Mouse (Mus musculus): Measurements from ENCODE around the gene Fbxo47.

Fbxo47 gene

GRCm38 (mm10) chr11:97830501-97830900, 53.5 kb downstream of the Fbxo47 start:
- no peak for DNase-seq (ENCODE audit: low read depth, low spot score)

DNA sequence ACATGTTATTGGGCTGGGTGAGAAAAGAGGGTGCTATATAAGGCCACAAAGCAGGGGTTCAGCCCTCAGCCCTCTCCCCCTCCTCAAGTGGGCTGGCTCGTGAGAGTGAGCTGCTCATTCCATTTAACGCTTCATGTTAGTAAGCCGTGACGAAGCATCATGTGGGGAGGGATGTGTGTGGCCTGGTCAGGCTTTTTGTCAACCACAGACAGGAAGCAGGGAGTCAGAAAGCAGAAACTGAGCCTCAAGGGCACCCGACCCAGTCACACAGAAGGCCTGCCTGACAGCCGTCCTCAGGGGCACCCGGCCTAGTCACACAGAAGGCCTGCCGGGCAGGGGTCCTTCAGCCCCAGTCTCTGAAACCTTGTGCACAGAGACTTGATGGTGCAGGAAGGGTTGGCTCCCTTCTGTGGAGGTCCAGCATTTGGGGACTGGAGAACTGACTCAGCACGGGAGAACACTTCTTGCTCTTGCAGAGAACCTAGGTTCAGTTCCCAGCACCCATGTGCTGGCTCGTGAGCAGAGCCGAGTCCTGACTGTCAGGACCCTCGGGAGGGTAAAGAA, 54.0 kb downstream of the Fbxo47 start:
- peak; percentile 53 for DNase-seq (ENCODE audit: low read depth, low spot score)

DNA sequence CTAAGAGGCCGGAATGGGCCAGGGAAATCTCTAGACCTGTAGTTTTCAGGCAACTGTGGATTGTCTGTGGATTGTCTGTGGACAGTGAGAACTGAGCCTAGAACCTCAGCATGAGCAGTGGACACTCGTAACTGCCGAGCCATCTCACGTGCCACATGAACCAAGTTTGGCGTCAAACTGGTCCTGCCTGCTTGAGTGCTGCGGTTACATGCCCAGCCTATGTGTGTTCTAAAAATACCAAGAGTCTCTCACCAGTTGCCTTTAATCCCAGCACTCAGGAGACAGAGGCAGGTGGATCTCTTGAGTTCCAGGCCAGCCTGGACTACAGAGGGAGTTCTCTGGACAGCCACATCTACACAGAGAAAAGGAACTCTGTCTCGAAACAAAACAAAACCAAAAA, 54.6 kb downstream of the Fbxo47 start:
- DNase-seq (ENCODE audit: low read depth, low spot score): no peak

- DNase-seq (ENCODE audit: low read depth, low spot score): no peak
Measured at GRCm38 (mm10) chr11:97827654-97828053, 56.3 kb downstream of the Fbxo47 start.

DNA sequence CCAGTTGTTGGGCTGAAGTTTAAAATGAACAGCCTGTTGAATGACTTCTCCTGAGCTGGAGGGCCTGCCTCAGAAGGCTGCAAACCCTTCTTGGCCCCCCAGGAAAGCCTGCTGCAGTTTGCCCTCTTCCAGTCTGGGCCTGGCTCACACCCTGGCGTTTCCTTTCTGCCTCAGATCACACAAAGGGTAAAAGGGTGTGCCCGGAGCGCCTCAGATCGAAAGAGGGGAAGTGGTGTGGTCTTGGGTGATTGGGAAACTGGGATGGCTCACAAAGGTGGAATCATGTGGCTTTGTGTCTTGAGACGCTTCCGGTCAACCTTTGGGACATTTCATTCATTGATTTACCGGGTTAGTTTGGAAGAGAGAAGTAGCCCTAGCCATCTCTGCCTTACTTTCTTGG, 57.5 kb downstream of the Fbxo47 start:
- no peak for DNase-seq (ENCODE audit: low read depth, low spot score)

DNA sequence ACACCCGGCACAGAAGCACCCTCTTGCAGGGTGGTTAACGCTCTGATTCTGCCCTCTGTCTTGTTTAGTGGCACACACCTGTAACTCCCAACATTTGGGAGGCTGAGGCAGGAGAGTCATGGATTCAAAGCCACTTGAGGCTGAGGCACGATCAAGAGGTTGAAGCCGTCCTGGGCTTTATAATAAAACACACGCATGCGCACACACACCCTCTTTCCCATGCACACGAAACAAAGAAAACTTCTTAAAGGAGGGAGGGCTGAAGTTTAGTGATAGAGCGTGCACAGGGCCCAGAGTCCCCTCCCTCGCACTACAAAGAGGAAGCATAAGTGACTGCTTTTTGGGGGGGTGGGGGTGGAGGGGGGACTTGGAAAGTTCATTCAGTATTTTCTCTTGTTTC, 58.0 kb downstream of the Fbxo47 start:
- peak; percentile 58 for DNase-seq (ENCODE audit: low read depth, low spot score)

DNA sequence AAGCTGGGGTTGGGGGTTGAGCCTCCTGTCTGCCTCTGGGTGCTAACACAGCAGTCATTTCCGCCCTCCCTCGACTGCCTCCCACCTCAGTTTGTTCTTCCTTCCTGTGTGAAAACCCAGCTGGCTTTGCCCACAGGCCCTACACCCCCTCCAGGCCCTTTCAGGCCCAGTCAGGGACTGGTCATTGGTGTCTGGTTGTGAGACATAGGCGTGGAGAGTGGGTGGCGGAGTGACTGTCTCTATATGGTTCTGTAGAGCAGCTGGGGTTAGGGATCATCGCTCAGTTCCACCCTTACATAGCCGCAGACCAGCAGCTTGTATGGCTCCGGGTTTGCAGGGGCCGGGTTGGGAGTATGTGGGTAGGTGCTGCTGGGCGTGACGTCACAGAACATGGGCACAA, 58.7 kb downstream of the Fbxo47 start:
- DNase-seq (ENCODE audit: low read depth, low spot score): peak; percentile 82

GRCm38 (mm10) chr11:97824895-97825294, 59.1 kb downstream of the Fbxo47 start:
- DNase-seq (ENCODE audit: low read depth, low spot score): no peak

- DNase-seq (ENCODE audit: low read depth, low spot score): no peak
Measured at GRCm38 (mm10) chr11:97824168-97824567, 59.8 kb downstream of the Fbxo47 start.

DNA sequence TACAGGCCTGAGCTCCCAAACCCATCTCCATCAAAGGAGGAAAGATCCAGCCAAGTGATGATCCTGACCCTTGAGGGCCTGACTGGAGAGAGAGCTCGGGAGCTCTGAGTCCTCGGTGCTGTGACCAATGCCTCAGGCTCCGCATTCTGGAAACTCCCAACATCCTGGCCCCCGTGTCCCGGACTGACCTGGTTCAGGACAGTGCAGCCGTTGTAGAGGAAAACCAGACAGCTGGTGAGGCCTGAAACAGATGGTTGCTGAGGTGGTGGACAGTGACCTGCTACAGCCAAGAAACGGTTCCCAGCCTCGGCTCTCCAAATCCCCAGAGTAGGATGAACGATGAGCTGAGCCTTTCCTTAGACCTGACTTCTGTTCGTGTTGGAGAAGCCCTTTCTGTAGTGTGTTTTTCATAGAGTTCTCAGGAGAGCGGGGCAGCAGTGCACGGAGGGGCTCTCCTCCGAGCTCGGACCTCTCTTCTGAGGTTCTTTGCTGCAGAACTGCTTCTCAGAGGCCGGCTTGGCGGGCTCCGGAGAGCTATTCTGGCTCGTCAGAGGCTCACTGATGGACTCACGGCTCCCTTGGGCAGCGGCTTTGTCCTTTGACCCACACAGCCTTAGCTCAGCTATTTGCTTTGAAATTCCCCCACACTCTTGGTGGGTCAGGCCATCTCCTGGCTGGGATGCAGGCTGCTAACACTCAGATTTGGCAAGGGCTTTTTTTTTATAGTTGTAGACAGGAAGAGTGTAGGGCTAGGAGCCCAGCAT, 60.9 kb downstream of the Fbxo47 start:
- DNase-seq (ENCODE audit: low read depth, low spot score): no peak

DNA sequence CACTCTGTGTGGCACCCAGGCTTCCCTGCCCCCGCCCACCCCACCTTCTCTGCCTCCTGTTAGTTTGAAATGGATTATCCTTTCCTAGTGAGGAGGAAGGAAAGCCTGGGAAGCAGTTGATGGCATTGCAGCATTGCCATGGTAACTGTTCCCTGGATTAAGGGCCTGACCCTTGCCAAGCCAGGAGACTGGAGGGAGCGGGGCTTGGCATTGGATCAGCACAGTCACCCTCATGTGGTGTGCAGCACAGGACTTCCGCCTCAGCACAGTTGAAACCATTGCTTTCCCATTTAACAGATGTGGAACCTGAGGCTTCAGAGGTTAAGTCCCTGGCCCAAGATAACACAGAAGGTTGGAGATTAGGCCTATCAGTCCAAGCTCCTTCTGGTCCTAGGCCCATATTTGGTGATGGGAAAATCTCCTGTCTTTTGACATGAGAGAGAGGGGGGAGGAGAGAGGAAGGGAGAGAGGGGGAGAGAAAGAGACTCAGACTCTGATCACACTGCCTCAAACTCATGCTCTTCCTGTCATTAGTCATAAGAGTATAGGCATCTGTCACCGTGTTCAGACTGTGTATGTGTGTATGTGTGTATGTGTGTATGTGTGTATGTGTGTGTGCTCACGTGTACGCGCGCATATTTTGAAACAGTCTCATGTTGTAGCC, 62.4 kb downstream of the Fbxo47 start:
- DNase-seq (ENCODE audit: low read depth, low spot score): peak; percentile 76

DNA sequence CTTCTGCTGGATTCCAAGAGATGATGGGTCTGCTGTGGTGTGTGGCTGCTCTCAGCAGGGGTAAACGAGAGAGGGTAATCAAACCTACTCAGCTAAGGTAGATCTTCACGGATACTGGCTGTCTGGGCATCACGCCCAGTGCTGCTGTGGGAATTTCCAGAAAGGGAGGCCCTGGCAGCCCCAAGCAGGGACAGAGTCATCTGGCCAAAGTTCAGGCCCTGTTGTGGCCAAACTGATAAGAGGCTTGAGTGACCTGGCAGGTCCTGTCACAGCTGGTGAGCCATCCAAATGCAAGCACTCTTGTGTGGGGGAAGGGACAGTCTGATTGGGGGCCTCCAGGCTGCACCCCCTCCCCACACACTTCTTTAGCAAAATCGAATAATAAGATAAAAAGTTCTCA, 63.1 kb downstream of the Fbxo47 start:
- peak; percentile 32 for DNase-seq (ENCODE audit: low read depth, low spot score)

GRCm38 (mm10) chr11:97819923-97820322, 64.0 kb downstream of the Fbxo47 start:
- no peak for DNase-seq (ENCODE audit: low read depth, low spot score)

- DNase-seq (ENCODE audit: low read depth, low spot score): no peak
Measured at GRCm38 (mm10) chr11:97819102-97819501, 64.9 kb downstream of the Fbxo47 start.

- no peak for DNase-seq (ENCODE audit: low read depth, low spot score)
Measured at GRCm38 (mm10) chr11:97818571-97818970, 65.4 kb downstream of the Fbxo47 start.

DNA sequence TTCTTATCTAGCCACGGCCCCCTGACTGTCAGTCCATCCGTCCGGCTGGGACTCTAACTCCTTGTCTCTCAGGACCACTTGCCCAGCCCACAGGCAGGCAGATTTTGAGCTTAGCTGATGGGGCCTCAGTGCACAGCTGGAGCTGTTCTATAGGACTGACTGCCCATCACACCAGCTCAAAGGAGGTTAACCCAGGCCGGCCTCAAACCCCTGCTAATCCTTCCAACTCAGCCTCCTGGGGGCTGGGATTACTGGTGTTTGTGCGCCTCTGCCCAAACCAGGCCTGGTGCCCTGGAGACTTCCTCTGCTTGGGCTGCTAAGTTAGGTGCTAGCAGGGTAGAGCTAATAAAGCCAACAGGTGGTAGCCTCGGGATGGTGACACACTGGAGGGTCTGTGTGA, 66.0 kb downstream of the Fbxo47 start:
- DNase-seq (ENCODE audit: low read depth, low spot score): no peak

DNA sequence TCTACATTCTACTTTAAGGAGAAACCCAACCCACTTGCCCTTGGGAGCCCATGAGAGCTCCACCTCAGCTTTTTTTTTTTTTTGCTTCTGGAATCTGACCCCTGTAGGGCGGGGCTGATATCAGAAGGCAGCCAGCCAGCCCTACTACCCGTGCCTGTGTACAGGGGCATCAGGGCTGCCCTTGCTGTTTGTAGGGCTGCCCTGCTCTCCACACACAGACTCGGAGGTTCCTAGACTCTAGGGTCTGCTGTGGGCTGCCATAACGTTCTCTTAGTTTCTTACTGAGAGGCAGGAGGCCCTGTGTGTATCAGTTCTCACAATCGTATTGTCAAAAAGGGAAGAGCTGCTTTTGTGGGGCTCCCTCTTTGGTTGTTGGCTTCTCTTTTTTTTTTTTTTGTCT, 66.6 kb downstream of the Fbxo47 start:
- DNase-seq (ENCODE audit: low read depth, low spot score): no peak

DNA sequence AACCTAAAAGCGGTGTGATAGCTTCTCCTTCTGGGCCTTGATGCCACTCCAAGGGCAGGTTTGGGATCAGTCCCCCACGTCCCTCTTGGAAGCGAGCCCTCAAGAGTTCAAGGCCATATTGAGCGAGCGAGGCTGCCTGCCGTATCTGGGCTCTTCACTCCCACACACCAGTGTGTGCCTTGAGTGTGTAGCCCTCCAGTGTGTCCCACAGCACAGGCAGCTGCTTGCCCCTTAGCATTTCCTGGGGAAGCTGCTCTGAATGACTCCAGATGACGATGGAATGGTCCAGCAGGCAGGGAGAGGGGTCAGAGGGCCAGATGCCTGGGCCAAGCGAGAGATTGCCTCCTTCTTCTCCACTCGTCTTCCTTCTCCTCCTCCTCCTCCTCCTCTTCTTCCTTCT, 67.0 kb downstream of the Fbxo47 start:
- DNase-seq (ENCODE audit: low read depth, low spot score): no peak

GRCm38 (mm10) chr11:97816176-97816575, 67.8 kb downstream of the Fbxo47 start:
- no peak for DNase-seq (ENCODE audit: low read depth, low spot score)

DNA sequence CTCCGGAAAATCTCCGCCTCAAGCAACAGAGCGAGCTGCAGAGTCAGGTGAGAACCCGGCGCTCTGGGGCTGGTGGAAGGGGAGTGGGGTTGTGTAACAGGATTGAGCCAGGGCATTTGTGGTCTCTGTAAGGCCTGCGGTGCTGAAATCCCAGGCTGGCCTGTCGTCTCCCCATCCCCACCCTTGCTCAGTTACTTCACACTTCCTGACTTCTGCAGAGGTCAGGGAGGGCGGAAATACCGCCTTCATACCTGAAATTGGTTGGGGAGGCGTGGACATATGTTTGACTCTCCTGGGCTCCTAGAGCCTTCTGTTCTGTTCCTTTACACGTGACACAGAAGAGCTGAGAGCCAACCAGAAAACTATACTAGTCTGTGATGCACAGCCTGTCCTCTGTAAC, 68.2 kb downstream of the Fbxo47 start:
- DNase-seq (ENCODE audit: low read depth, low spot score): no peak

- DNase-seq (ENCODE audit: low read depth, low spot score): no peak
Measured at GRCm38 (mm10) chr11:97813746-97814515, 70.0 kb downstream of the Fbxo47 start.

DNA sequence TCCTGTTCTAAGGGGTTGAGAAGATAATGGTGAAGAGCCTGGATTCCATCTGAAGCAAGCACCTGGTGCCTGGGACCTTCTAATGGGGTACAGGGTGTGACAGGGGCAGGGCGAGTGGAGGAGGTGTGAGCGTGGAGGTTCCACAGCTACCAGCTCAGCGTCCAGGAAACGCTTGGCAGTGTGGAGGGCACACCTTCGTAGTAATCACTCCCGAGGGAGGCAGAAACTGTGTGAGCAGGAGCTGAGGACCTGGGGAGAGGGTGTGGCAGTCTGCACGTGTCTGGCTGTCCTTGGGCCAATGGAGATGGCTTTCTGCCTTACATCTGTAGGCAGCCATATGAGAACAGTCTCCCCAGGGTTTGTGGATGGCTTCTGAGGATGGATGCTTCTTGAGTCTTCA, 70.9 kb downstream of the Fbxo47 start:
- DNase-seq (ENCODE audit: low read depth, low spot score): no peak

Data from CD4-positive helper T cell, adult 2 months (primary cell).